Mouse (Mus musculus): ENCODE measurements around the gene Il6st.
"Not testable (repeated sequence)": the region's sequence is repeated elsewhere in the genome, so short reads cannot be mapped to it uniquely, and the experiment has no call there.

Gene Il6st

DNA sequence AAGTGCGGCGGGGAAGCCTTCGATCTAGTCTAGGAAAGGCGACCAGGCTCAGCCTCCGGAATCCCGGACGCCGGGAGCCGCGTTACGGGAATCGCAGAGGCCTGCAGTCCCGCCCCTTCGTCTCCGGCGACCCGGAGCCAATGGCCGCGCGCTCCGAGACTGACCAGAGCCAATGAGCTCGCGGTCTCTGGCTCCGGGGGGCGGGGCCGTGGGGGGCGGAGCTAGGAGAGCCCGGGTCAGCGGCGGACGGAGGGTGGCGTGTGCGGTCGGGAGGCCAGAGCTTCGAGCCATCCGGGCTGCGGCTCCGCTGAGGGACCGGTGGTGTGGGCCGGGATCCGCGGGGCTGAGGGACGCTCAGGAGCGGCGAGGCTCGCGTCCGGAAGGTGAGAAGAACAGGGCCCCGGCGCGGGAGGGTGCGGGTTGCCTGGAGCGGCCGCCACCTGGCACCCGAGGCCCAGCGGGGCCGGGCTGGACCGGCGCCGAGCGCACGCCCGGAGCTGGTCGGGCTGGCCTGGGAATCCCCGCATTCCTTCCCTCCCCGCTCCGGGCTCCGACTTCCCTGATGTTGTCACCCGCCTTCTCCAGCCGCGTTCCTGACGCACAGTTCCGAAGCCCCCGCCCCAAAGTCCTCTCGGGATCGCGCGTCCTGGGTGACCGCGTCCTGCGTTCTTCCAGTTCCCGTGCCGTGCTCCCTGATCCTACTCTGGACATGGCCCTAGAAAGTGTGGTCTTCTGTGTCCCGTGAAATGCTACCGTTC, at the start of gene Il6st:
Gene Il6st (plus strand): TSS at position 203 of the 758 bp plus-strand sequence.
- DNase-seq, result peak; percentile 98

DNA sequence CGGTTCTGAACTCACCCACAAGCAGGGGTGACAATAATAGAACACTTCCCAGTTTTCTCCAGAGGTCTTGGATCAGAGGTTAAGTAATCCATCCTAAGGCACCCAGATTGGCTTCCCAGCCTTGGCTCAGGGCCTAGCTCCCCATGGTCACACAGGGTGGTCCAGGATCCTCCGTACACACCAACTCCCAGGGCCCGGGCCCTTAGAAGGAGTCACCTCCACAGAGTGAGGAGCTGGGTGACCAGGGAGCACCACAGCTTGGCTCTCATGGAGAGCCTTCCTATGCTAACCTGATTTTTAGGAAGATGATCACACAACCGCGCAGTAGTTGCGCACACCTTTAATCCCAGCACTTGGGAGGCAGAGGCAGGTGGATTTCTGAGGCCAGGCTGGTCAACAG, 48.0 kb upstream of the Il6st start:
- DNase-seq, result no peak

DNA sequence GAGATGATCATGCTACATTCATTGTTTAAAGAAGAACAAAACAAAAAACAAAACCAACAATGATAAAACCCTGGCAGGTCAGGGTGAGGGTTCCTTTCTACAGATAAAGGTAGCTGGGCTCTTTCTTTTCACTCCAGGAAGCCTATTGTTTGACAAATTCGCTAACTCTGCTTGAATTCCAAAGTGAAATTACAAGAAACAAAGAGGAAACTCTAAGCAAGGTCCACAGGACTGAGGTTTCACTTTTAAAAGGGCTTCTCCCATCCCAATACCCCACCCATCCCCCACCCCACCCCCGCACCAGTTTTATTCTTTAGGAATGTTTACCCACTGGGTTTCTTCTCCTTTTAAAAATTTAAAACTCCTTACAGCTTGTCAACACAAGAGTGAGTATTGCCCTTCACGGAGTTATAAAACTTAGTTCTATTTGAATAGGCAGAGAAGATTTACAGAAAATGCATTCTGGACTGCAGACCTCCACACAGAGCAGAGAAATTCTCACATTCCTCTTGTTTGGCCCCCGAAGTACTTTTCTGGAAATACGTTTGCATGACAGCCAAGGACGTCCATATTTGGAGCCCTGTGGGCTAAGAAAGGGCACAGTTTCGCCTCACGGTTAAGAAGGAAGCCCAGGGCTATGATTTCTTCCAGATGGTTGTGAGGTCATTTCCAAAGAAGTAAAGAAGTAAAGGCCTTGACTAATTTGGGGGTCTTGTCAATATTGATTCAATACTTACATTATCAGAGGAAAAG, 47.3 kb upstream of the Il6st start:
- no peak for DNase-seq

DNA sequence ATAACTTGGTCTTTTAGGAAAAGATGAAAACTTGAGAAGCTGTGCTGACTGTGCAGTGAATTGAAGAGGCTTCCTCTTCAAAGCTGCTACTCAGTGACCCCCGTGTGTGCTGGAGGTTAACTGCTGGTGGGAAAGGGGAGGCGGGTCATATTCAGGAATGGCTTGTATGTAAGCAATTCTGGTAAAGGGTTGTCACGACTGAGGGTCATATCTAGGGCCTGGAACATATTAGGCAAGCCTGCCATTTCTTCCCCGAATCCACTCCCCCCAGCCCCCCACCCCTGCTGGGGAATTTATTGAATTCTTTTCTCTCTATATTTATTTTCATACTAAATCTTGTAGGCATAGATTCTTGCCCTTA, 46.7 kb upstream of the Il6st start:
- no peak for DNase-seq

DNA sequence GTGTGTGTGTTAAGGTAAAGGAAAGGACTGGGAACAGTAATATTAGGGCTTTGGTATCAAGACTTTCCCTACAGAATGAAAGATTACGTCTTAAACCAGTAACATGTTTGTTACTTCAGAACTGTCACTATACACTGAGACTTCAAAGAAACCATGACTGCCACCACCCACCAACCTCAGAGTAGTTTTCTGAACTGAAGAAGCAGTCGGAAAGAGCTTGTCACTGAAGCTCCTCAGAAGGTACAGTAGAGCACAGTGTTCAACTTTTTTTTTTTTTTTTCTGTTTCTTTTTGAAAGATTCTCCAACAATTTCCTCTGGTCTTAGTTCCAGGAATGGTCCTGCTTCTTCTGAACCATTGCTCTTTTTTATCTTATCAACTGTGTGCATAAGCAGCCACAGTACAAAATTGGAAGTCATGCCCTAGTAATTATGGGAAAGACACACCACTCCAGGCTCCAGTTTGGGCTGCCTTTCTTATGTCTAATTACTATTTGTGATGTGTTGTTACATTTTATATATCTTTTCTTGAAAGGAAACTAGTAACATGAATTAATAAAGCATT, 45.9 kb upstream of the Il6st start:
- no peak for DNase-seq

DNA sequence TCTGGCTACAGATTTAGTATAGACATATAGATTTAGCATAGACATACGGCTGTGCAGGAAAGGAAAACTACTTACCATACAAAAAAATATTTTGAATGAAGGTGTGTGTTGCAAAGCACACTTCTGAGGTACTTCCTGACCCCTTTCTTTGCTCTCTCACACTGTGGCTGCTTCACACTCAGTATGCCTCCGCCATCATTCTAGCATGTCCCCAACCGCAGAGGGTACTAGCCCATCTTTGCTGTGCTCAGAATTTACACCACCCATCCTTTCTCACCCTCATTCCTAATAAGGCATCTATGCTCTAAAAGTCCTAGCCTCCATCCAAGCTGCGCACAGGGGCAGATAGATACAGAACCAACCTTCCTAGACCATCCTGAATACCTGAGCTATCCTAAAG, 45.3 kb upstream of the Il6st start:
- DNase-seq, result no peak

DNA sequence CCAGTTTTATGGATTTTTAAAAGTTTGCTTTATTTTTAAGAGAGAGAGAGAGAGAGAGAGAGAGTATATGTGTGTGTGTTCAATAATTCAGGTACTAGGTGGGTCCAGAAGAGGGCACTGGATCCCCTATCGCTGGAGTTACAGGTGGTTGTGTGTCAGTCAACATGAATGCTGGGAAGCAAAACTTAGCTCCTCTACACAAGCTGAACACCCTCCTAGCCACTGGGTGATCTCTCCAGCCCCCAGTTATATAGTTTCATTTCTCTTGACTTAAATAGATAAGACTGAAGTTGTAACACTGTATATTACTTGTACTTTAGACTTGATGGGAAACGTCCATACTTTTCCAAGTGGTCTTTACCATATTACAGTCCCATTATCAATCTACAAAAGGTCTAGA, 39.7 kb upstream of the Il6st start:
- DNase-seq, result no peak

DNA sequence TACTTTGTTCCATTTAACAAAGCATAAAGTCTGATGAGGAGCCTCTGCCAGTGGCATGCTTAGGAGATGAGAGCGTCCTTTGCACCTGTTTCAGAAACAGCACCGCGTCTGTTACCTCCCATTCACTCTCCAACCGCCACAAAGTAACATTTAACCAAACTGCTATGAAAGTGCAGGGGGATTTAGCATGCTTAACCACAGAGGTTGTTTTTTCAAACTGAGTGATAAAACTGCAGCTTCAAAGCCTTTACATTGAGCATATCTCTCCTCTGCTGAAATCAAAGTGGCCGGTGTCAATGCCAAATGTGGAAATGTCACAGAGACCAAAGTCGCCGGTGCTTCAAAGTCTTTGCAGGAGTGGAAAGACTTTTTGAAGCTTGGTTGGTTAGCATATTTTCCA, 39.2 kb upstream of the Il6st start:
- no peak for DNase-seq

DNA sequence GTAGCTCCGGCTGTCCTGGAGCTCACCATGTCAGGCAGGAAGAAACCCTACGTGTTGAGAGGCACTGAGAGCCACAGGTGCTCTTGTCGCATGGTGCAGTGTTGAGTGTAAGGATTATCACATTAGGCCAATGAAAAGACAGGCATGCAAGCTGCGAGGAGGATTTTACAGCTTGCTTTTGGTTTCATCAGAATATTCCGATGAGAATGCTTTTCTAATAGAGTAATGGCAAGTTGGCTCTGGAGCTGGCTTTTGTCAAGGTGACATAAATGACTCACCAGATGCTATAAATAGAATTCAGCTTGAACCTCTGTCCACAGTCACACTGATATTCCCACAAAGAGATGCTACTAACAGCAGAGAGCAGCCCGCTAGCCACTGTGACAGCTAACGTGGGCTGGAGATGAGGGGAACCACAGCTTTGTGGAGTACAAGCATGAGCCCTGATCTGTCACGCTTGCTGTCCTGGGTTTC, 38.7 kb upstream of the Il6st start:
- no peak for DNase-seq

DNA sequence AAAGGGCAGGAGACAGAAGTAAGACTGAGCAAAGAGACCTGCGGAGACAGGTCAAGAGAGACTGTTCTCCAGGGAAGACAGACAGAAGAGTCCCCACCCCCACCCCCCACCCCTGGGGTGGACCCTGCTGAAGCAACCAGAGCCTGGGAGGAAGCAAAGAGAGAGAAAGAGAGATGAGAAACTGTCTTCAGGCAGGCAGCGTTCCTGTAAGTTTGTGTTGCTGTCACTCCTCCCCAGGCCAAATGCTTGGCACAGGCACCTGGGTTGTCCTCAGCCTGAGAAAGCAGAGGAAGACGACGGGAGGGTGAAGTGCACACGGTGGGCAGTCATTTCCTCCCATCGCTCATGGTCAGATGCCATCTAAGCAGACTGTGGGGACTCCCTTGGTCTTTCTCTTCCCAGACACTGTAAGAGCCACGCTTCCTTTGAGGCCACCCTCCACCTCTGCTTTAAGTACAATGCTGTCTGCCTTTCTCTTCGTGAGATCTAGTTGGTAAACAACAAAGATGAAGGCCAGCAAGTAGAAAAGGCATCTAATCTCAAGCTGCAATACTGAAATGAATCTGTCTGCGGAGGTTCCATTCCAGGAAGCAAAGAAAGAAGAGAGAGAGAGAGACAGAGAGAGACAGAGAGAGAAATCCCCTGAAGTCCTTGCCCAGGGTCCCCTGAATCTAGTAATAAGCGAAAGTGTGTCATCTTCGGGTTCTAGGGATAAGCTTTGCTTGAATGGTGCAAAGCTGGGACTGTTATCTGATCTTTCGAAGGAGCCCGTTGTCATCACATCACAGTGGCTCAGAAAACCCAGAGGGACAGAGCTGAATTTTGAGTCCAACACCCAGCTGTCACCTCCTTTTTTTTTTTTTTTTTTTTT, 37.4 kb upstream of the Il6st start:
- no peak for DNase-seq

DNA sequence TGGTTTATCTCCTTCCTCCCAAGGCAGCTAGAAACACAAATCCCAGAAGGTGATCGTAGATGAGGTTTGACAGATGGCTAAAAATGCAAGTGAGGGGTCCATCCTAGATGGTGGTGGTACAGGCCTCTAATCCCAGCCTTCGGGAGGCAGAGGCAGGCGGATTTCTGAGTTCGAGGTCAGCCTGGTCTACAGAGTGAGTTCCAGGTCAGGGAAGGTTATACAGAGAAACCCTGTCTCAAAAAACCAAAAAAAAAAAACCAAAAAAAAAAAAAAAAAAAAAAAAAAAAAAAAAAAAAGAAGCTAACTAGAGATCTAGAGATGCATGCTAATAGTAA, 36.8 kb upstream of the Il6st start:
- not testable (repeated sequence) for DNase-seq

DNA sequence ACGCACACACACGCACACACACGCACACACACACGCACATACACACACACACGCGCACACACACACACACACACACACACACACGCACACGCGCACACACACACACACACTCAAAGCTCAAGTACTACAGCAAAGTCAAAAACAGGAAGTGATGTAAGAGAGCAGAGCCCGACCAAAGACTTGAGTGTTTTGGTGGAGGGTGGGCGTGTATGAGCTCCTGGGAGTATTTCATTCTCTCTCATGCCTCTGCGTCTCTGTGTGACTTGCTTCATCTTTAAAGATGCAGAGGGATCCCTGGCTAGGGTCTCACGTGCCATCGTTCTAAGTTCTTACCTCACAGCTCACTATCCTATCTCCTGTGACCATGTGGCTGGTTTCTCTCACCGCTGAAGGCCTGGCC, 36.3 kb upstream of the Il6st start:
- DNase-seq, result no peak

DNA sequence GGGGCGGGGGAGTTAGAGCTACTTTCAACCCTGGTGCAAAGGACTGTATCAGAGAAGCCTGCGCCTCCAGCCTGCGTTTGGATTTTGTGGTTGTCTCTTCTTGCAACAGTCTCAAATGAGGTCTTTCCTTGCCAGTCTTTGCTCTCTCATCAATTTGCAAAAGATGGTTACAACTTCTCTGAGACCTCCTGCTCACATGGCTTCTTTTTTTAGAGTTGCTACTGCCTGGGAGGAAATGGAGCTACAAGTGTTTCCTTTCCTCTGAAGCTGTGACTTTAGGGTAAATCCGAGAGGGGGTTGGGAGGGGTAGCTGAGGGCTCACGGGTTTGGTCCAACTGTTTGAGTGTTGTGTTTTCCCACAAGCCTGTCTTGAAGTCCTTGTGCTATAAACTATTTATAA, 30.6 kb upstream of the Il6st start:
- no peak for DNase-seq

DNA sequence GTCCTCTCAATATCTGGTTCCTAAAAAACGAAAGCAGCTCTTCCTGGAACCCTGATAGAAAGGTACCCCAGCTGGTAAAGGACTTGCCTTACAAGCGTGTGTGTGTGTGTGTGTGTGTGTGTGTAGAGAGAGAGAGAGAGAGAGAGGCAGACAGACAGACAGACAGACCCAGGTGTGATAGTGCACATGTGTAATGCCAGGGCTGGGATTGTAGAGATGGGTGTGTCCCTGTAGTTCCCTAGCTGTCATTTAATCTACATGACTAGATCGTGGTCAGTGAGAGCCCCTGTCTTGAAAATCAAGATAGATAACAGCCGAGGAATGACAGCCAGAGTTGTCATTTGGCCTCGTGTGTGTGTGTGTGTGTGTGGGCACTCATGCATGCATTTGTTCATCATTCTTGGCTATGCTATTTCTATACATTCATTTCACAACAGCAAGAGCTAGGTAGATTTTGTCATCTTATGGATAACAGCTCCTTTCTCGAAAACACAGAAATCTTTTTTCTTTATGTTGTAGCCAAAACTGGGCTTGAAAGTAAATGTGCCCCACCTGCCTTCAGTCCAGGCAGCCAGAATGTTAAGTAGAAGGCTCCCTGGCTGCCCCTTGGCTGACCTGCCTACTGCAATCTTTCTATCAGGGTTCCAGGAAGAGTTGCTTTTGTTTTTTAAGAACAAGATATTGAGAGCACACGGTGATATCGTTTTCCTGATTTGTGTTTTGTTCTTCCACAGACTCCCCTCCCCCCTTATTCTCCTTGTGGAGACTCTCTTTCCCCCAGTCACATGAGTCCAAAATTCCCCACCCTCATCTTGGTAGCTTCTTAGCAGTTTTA, 28.4 kb upstream of the Il6st start:
- no peak for DNase-seq

DNA sequence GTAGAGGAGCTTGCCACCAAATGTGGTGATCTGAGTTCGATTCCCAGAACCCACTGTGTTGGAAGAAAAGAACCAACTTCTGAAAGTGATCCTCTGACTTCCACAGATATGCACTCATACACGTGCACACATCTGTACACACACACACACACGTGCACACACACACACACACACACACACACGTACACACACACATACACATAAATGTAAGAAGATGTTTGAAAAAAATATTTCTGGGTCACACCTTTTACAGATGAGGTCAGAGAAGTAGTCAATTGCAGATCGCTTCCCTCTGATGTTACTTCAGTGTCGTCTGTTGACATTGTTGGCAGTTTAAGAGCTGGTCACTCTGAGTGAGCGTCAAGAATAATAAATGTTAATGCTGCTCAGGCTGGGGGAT, 27.6 kb upstream of the Il6st start:
- DNase-seq, result no peak

DNA sequence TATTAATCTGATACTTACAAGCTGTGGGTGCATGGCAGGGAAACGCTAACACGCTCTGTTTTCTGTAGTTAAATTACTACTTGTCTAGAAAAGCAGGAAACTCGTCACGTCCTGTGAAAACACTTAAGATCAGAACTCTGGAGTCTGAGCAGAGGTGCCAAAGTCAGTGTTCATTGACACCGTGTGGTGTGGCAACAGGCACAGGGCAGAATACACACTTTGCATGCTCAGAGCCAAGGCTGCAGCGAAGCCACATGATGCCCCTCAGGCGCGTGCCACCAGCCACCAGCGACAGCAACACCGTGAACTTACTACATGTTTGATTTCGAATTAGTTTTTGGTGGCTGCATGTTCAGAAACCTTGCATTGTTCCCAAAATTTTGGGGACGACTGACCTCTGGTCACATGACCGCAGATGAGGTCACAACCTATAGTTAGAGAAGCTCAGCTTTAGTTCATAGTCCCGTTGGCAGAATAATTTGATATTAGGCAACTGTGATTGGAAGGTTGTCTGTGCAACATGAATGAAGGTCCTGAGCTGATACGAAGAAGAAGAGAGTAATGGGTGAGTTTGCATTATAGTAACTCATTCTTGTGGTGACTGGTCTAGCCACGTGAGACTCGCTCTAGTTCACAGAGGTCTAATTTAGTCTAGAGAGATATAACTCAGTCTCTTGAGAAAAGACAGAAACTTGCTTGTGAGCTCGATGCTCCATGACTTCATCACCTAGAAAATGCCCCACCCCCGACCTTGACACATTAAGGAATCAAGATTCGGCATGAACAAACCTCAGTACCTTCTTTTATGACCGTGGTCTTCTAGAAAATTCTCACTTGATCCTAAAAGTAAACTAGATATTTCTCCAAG, 25.6 kb upstream of the Il6st start:
- no peak for DNase-seq

DNA sequence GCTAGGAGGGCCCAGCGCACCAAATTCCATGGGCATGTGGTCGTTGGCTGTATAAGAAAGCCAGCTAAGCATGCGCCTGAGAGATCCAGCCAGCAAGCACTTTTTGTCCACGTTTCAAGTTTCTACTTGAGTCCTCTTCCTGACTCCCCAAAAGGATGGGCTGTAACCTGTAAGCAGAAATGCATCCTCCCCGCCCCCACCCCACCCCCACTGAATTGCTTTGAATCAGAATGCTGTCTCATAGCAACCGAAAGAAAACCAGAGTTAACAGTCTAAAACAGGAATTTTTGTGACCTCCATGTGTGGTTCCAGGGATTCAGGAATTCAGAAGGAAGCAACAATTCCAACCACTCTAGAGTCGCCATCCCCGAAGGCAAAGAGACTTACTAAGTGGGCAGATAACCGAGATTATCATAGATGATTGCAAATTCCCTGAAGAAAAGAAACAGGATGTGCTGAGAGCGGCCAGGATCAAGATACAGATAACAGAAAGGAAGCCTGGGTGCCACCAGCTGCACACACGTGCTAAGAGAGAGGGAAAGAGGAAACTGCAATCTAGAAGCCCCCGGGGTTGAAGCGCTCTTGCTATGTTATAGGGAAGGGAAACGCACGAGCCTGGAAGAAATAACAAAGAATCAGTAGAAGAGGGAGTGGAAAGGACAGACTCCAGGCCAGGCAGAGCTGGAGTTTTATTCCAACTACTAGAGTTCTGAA, 24.6 kb upstream of the Il6st start:
- DNase-seq, result no peak

DNA sequence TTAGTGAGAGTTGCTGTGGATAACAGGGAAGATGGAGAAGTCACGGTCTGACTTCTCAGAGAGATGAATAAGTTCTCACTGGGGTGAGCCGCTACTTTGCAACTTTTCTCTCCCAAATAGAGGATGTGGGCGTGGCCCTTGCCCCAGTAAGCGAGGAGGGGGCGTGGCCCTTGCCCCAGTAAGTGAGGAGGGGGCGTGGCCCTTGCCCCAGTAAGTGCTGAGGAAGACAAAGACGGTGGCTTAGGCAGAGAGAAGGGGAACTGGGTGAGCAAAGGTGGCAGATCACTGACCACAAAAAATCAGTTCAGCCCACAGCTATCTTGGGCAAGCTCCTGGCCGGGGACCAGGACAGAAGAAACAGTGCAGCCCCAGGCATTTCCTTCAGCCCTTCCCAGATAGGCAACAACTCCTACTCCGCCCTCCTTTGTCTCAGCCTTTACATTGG, 23.9 kb upstream of the Il6st start:
- peak; percentile 69 for DNase-seq

DNA sequence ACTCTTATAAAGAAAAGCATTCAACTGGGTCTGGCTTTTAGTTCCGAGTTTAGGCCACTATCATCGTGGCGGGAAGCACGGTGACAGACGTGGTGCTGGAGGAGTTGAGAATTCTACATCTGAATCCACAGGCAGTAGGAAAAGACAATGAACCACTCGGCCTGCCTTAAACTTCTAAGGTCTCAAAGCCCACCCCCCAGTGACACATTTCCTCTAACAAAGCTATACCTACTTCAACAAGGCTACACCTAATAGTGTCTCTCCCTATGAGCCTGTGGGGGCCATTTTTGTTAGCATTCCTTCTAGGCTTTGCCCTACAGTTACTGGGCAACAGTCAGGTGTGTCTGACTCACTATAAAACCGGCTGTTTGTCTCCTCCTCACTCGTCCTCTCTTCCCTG, 23.2 kb upstream of the Il6st start:
- DNase-seq, result no peak

DNA sequence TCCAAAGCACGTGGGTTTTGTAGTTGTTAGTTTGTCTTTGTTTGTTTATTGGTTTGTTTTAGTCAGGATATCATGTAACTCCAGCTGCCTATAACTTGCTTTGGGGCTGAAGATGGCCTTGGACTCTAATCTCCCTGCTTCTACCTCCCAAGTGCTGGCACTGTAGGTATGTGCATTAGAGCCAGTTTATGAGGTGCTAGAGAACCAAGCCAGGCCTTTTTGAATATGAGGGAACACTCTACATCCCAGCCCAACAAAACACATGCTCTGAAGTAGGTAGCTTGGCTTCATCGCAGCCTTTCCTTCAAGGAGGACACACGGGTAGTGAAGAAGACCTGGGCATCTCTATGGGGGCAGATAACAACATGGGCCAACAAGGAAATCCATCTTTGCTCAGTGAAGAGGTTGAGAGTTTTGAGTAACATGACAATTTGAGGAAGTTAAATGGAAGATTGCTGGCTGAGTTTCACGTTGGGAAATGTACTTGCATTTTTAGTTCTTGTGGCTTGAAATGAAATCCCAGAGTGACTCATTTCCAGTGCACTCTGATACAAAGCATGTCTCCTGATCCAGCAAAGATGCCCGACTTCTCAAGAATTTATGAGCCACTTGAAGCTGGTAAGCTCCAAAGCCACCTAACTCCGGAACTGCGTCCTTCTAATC, 20.9 kb upstream of the Il6st start:
- no peak for DNase-seq

Data from lung, postnatal 14 days (tissue).